Comparison of ENCODE assay signal across 22 mouse cellular contexts in the genomic region with DNA sequence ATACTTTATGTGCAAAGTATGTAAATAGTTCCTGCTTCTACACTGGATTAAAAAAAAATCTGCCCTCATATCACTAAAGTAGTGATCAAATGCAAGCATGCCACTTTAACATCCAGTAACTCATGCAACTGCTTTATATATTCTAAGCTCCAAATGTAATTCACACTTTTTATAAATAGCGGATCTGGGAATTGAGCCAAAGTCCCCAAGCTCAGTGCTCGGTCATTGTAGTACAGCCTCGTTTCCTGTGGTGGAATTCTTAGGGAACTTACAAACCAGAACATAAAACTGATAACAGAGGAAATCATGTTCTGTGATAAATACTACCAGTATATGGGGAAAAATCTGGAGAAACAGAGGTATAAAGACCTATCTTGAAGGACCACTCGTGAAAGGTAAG.
DNase-seq lines count a peak whose midpoint lies in the region; ATAC-seq and TF ChIP-seq lines count a peak whose summit lies in the region.
"Had no signal": no experiment of that assay in that cellular context is flagged by ENCODE, and none has a peak within 500 bp of the region (broad histone marks: within the 10 kb centered on the region; RNA-seq: fewer than 3 reads in every experiment).

No protein-coding gene starts in this region.

- peaks cover 10% of the 10 kb centered on the region; the same call in 1 of the 2 replicates for H3K4me1 ChIP-seq in heart, embryonic 13.5 days
- H3K4me1 ChIP-seq in heart, embryonic 10.5 days, result no peaks in the 10 kb centered on the region
- no peaks in the 10 kb centered on the region for H3K4me1 ChIP-seq in kidney, postnatal 0 days (replicated peaks; ENCODE audit: insufficient read depth, low read length)
- H3K4me1 ChIP-seq in kidney, adult 2 months (ENCODE audit: control insufficient read depth, insufficient read depth, low read length), result no peaks in the 10 kb centered on the region
- H3K4me1 ChIP-seq in lung, postnatal 0 days (ENCODE audit: insufficient read depth, low read depth, low read length), result no peaks in the 10 kb centered on the region
- H3K4me1 ChIP-seq: embryonic facial prominence, embryonic 12.5 days; hindbrain, embryonic 10.5 days; neural tube, embryonic 15.5 days had no signal

- no peak for TF ChIP-seq CTCF in kidney, postnatal 0 days (IDR thresholded peaks at IDR 0.05; ENCODE audit: low read depth)
- TF ChIP-seq CTCF in kidney, adult 2 months (conservative IDR thresholded peaks at IDR 0.05; ENCODE audit: insufficient read depth, insufficient read length, low read depth, low read length), result no peak
- no peak for TF ChIP-seq CTCF in lung, postnatal 0 days (IDR thresholded peaks at IDR 0.05)

- no peaks in the 10 kb centered on the region for H3K9me3 ChIP-seq in heart, embryonic 13.5 days
- no peaks in the 10 kb centered on the region for H3K9me3 ChIP-seq in heart, embryonic 10.5 days
- H3K9me3 ChIP-seq in kidney, postnatal 0 days (replicated peaks; ENCODE audit: low read length), result no peaks in the 10 kb centered on the region
- H3K9me3 ChIP-seq in lung, postnatal 0 days (ENCODE audit: low read length), result no peaks in the 10 kb centered on the region
- H3K9me3 ChIP-seq: embryonic facial prominence, embryonic 12.5 days; hindbrain, embryonic 10.5 days; neural tube, embryonic 15.5 days had no signal

- no peak overlapping the region for H3K4me3 ChIP-seq in heart, embryonic 13.5 days
- H3K4me3 ChIP-seq in heart, embryonic 10.5 days, result no peak overlapping the region
- H3K4me3 ChIP-seq in kidney, postnatal 0 days (replicated peaks; ENCODE audit: low read depth, low read length), result no peak overlapping the region
- no peak overlapping the region for H3K4me3 ChIP-seq in kidney, adult 2 months (ENCODE audit: insufficient read depth, low read depth, low read length)
- H3K4me3 ChIP-seq in lung, postnatal 0 days (ENCODE audit: low read depth, low read length), result no peak overlapping the region
- H3K4me3 ChIP-seq: embryonic facial prominence, embryonic 12.5 days; hindbrain, embryonic 10.5 days; myocyte; neural tube, embryonic 15.5 days had no signal

- TF ChIP-seq POLR2A in kidney, adult 2 months (IDR thresholded peaks at IDR 0.05; ENCODE audit: low read depth, low read length), result no peak

- no peaks in the 10 kb centered on the region for H3K36me3 ChIP-seq in heart, embryonic 13.5 days
- no peaks in the 10 kb centered on the region for H3K36me3 ChIP-seq in heart, embryonic 10.5 days
- H3K36me3 ChIP-seq in kidney, postnatal 0 days (ENCODE audit: insufficient read depth, low read length), result no peaks in the 10 kb centered on the region
- H3K36me3 ChIP-seq in kidney, adult 2 months (ENCODE audit: control insufficient read depth, insufficient read depth, low read length), result no peaks in the 10 kb centered on the region
- H3K36me3 ChIP-seq in lung, postnatal 0 days (ENCODE audit: insufficient read depth, low read length), result no peaks in the 10 kb centered on the region
- H3K36me3 ChIP-seq: embryonic facial prominence, embryonic 12.5 days; hindbrain, embryonic 10.5 days; neural tube, embryonic 15.5 days had no signal

- 0 out of 2 replicates have a peak overlapping the region, but pooled peaks have one; percentile 18 for H3K27ac ChIP-seq in heart, embryonic 13.5 days (replicated peaks)
- H3K27ac ChIP-seq in heart, embryonic 10.5 days, result no peak overlapping the region
- H3K27ac ChIP-seq in kidney, postnatal 0 days, result no peak overlapping the region
- H3K27ac ChIP-seq in kidney, adult 2 months (ENCODE audit: insufficient read depth, low read depth, low read length), result no peak overlapping the region
- no peak overlapping the region for H3K27ac ChIP-seq in lung, postnatal 0 days (ENCODE audit: low read length)
- H3K27ac ChIP-seq: embryonic facial prominence, embryonic 12.5 days; hindbrain, embryonic 10.5 days; neural tube, embryonic 15.5 days had no signal

- no peak overlapping the region for H3K9ac ChIP-seq in heart, embryonic 13.5 days
- H3K9ac ChIP-seq in kidney, postnatal 0 days (ENCODE audit: low read depth, low read length), result no peak overlapping the region
- H3K9ac ChIP-seq in lung, postnatal 0 days (replicated peaks; ENCODE audit: low read depth), result no peak overlapping the region
- H3K9ac ChIP-seq: embryonic facial prominence, embryonic 12.5 days; neural tube, embryonic 15.5 days had no signal

- no peaks in the 10 kb centered on the region for H3K27me3 ChIP-seq in heart, embryonic 13.5 days (replicated peaks)
- no peaks in the 10 kb centered on the region for H3K27me3 ChIP-seq in heart, embryonic 10.5 days (ENCODE audit: insufficient read depth, poor library complexity, severe bottlenecking)
- H3K27me3 ChIP-seq in kidney, postnatal 0 days (ENCODE audit: insufficient read depth, low read length), result no peaks in the 10 kb centered on the region
- H3K27me3 ChIP-seq in kidney, adult 2 months (replicated peaks; ENCODE audit: control insufficient read depth, insufficient read depth, low read length), result no peaks in the 10 kb centered on the region
- H3K27me3 ChIP-seq in lung, postnatal 0 days (replicated peaks; ENCODE audit: insufficient read depth, low read length), result no peaks in the 10 kb centered on the region
- H3K27me3 ChIP-seq: embryonic facial prominence, embryonic 12.5 days; neural tube, embryonic 15.5 days; Patski had no signal

- WGBS in heart, embryonic 13.5 days, result 33% methylated on average over 4 of the region's 4 CpGs
- WGBS in heart, embryonic 10.5 days, result 79% methylated on average over 4 of the region's 4 CpGs
- WGBS in kidney, postnatal 0 days, result 40% methylated on average over 4 of the region's 4 CpGs
- WGBS in kidney, adult 2 months, result 52% methylated on average over 4 of the region's 4 CpGs
- 19% methylated on average over 4 of the region's 4 CpGs for WGBS in lung, postnatal 0 days

- H3K4me2 ChIP-seq in heart, embryonic 13.5 days, result no peak overlapping the region
- no peak overlapping the region for H3K4me2 ChIP-seq in kidney, postnatal 0 days (ENCODE audit: low read length)
- H3K4me2 ChIP-seq in lung, postnatal 0 days (replicated peaks; ENCODE audit: low read depth, low read length), result no peak overlapping the region
- H3K4me2 ChIP-seq: embryonic facial prominence, embryonic 12.5 days; midbrain, embryonic 11.5 days; neural tube, embryonic 15.5 days had no signal

- no peak for DNase-seq in heart, embryonic 10.5 days (ENCODE audit: low spot score)
- DNase-seq in kidney, postnatal 0 days (ENCODE audit: low spot score), result peak; percentile 79
- no peak for DNase-seq in kidney, adult 2 months
- DNase-seq in lung, postnatal 0 days (ENCODE audit: low spot score), result peak; percentile 47
- no peak for DNase-seq in lung, postnatal 14 days
- peak; percentile 69 for DNase-seq in telencephalon, adult 2 months (ENCODE audit: low read depth, low spot score)
- DNase-seq: adrenal gland, postnatal 25 days; cerebellum, adult 8-10 months; gastrocnemius, postnatal 25 days; layer of hippocampus, postnatal 36 days; lung, postnatal 4 days; right cerebral cortex, postnatal 4 days; thymus, postnatal 25 days had no signal

- no peak for ATAC-seq in heart, embryonic 13.5 days (ENCODE audit: extremely low read depth, insufficient number of reproducible peaks, low FRiP score, low TSS enrichment)
- no peak for ATAC-seq in kidney, postnatal 0 days (replicated peaks; ENCODE audit: low FRiP score, low read depth)
- ATAC-seq in lung, postnatal 0 days, result no peak
- ATAC-seq: activated CD4-positive, CD25-positive, alpha-beta regulatory T cell, adult 4 months; inflammation-experienced regulatory T-cells, adult 6 months; Patski had no signal

- TF ChIP-seq EP300 in lung, postnatal 0 days (IDR thresholded peaks at IDR 0.05), result no peak

Comparison
In these comparisons a context has a peak if more than half of its experiments do, and no peak if none do; other contexts are left out.
1. DNase-seq: peak in kidney, postnatal 0 days (single experiment), lung, postnatal 0 days (single experiment) and telencephalon, adult 2 months (single experiment); none in heart, embryonic 10.5 days (single experiment), kidney, adult 2 months (single experiment) and lung, postnatal 14 days (single experiment).